Mouse (Mus musculus) embryonic fibroblast, embryonic 13.5 days (primary cell): ENCODE data around the gene Gm9821. TPM values are rescaled to one million over a fixed set of nuclear protein-coding genes. Genes with fewer than 3 reads are reported as not detected.

Experiments used
- H3K27ac ChIP-seq: 2 replicates; pipeline ENCODE4 v1.5.1; 2012; ENCODE audit warnings: low read length, control low read depth, inconsistent platforms; ENCODE audit not compliant: insufficient read depth
- H3K4me1 ChIP-seq: 2 replicates; pipeline ENCODE4 v1.6.1; 2011; ENCODE audit warnings: low read length; ENCODE audit not compliant: control insufficient read depth, insufficient read depth
- H3K4me3 ChIP-seq: 2 replicates; pipeline ENCODE4 v1.5.1; 2011; ENCODE audit warnings: mild to moderate bottlenecking, control low read depth, low read length; ENCODE audit not compliant: insufficient read depth
- CTCF ChIP-seq: IDR thresholded peaks from 2 replicates; pipeline ENCODE4 v1.5.1; 2011; ENCODE audit warnings: mild to moderate bottlenecking, control low read depth, low read length, moderate library complexity, borderline replicate concordance; ENCODE audit not compliant: insufficient read depth
- POLR2A ChIP-seq: IDR thresholded peaks from 2 replicates; pipeline ENCODE4 v1.6.1; 2011; ENCODE audit warnings: low read depth, mild to moderate bottlenecking, control low read depth, low read length, moderate library complexity
- polyA plus RNA-seq: library from polyadenylated mRNA; stranded (reverse); fragments of >200 nt; gene quantifications from 2 replicates; pipeline ENCODE4 v1.2.4, GENCODE M21; 2011; ENCODE audit warnings: low read depth; ENCODE audit not compliant: missing spikeins, insufficient read length

Gm9821 gene
- polyA plus RNA-seq, 1 experiment: not detected

DNA sequence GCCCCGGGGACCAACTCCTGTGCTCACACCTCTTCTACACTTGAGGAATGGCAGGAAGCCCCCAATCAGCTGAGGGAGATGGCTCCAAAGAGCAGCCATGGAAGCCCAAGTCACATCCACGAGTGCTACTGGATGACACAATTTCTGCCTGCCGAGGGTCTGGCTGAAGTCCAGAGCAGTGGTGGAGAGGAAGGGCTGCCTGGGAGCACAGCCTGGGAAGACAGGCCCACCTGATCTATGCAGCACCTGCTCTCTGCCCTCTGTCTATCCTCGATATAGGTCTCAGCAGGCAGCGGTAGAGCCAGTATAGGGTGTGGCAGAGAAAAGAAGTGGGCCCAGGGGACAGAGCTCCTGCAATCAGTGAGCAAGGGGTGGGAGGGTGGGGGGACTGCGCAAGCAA is 1.3 kb downstream of the Gm9821 start:
- TF ChIP-seq POLR2A: no peak
- TF ChIP-seq CTCF: no peak
- no peak overlapping the region for H3K27ac ChIP-seq
- H3K4me1 ChIP-seq: 0 out of 2 replicates have a peak, but pooled peaks cover 6% of the 10 kb centered on the region
- H3K4me3 ChIP-seq: no peak overlapping the region

DNA sequence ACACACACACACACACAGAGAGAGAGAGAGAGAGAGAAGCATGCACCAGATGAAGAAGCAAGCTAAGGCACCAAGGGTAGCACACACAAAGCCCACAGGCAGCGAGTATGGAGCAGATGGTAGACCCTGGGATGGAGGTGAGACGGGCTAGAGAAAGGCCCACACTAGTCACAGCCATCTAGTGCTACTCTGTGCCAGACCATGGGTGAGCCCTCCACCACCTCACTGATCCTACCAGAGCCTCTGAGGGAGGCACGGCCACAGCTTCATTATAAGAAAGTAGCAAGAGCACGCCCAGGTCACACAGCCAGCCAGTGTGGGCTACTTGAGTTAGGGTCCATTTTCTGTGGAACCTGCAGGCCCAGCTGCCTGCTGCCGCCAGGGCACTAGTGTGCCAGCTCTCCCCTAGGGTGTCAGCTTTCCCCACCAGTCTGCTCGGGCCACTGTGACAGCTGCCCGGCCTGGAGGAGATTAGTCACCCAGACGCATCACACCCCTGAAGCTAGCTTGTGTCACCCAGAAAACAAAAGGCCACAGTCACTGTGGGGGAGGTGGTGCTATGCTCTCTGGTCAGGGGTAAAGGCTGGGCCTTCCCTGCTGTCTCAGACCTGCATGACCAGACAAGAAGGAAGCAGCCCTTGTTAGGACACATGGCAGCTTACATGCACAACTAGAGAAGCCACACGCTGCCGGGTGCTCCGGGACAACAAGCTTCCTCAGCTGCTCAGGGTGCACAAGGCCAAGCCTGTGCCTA is 2.1 kb downstream of the Gm9821 start:
- H3K4me3 ChIP-seq: no peak overlapping the region
- TF ChIP-seq POLR2A (no peak), CTCF (no peak)
- no peak overlapping the region for H3K27ac ChIP-seq
- H3K4me1 ChIP-seq: 0 out of 2 replicates have a peak, but pooled peaks cover 6% of the 10 kb centered on the region

DNA sequence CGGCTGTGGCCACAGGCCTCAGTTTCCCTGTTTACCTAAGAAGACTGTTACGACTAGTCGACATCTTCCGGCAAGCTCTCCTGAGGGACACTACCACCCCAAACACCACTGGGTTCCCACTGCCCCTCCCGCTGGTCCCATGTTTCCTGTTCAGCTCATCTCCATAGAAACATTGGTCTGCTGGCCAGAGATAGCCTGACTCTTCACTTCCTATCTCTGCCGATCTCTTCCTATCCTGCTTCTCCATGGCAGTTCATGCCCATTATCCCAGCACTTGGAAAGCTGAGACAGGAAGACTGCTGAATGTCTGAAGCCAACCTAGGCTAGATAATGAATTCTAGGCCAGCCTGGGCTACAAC is 2.6 kb downstream of the Gm9821 start:
- H3K4me3 ChIP-seq: no peak overlapping the region
- TF ChIP-seq CTCF: no peak
- H3K27ac ChIP-seq: no peak overlapping the region
- 0 out of 2 replicates have a peak, but pooled peaks cover 6% of the 10 kb centered on the region for H3K4me1 ChIP-seq

DNA sequence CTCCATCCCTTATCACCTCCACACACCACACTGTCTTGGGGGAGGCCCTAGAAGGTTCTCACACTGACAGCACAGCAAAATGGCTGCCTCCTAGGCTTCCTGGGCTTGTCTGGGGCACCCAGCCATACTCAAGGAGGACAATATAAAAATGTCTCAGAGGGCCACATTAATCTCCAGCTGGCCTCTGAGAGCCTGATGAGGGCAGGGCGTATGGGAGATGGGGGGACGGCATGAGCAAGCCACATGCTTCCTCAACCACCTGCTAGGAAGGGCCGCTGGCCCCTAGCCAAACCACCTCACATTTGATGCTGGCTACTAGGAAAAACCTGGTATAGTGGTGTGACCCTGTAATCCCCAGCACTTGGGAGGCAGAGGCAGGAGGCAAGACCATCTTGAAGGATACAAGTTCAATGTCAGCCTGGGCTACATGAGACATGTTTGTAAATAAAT is 3.3 kb downstream of the Gm9821 start:
- no peak overlapping the region for H3K4me3 ChIP-seq
- 0 out of 2 replicates have a peak, but pooled peaks cover 6% of the 10 kb centered on the region for H3K4me1 ChIP-seq
- no peak overlapping the region for H3K27ac ChIP-seq
- TF ChIP-seq CTCF (no peak), POLR2A (no peak)

DNA sequence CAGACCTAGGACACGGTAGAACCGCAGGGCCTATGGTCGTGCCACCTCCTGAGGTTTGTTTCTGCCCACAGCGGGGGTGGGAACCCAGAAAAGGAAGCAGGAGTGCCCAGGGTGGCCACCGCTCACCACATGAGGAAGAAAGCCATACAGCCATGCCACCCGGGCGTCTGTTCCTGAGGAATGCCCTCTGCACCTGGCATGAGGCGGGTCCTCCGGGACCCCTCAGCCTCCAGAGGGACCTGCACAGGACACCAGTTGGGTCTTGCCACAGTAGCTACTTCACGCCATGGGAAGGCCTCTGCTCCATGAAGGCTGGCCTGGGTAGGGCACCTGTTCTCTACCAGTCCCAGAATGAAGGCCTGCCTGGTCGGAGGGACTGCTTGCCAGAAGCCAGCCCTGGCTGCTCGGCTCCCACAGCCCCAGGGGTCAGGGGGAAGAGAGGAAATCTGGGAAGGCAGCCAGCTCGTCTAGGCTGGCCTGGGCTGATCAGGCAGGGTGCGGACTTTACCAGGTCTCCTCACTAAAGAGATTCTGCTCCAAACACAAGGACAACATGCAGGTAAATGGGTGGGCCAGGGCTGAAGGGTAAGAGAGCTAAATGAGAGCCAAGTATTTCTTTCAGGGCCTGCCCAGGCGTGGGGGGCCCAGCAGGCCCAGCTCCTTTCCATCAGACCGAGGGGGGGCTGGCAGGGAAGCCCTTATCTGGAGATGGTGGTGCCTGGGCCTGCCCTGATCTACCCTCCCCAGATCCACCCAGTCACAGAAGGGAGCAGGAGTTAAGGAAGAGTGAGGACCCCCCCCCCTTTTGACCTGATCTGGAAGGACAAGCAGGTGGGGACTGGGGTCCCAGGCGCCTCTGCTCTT is 4.1 kb downstream of the Gm9821 start:
- no peak overlapping the region for H3K4me3 ChIP-seq
- TF ChIP-seq POLR2A (no peak), CTCF (no peak)
- no peak overlapping the region for H3K27ac ChIP-seq
- H3K4me1 ChIP-seq: 0 out of 2 replicates have a peak, but pooled peaks cover 6% of the 10 kb centered on the region

DNA sequence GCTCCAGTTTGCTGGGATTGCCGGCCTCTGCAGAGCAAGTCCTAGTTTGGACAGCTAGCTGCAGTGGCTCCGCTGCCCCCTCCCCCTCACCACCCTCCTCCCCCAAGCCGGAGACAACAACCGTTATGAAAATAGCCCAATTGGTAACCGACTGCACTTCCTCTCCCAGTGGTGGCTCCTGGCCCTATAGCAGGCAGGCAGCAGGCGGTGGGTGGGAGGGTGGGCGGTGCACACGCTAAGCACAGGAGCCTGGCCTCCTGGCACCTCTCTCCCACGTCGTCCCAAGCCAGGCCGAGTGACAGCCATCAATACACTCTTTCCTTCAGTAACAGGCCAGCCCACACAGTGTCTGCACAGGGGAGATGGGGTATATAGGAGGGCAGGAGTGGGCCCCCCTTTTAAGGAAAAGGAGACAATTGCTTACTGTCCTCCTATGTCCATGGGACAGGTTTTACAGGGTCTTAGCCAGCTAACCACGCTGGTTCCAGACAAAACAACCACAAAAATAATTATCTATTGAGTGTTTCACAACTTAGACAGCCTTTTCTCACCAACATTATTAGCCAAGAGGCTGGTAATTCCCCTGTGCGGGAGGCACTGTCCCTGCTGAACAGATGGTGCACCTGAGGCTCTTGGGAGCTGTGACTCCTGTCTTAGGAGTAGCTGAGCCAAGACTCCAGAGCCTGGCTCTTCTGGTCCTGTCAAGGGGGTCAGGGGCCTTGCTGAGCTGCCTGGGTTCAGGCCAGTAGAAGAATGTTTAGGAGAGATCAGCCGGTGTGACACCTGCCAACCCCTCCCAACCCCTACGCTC is 5.0 kb downstream of the Gm9821 start:
- H3K4me1 ChIP-seq: 0 out of 2 replicates have a peak, but pooled peaks cover 6% of the 10 kb centered on the region
- no peak overlapping the region for H3K4me3 ChIP-seq
- no peak for TF ChIP-seq CTCF
- no peak for TF ChIP-seq POLR2A

DNA sequence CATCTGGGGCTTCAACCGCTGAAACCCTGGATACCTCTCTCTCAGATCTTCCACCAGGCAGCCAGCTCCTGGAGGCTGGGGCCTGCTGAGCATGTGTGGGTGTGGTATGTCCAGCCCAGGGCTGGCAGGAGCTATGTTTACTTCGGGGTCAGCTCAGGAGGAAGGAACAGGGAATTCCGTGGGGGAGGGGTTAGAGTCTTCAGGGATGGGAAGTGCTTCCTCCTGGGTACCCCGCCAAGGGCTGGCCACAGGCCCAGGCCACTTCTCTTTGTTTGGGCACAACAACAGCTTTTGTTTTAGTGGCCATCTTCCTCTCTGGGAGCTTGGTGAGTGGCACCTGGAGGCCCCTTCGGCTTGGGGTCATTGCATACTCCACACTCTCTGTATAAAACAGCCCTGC is 8.3 kb downstream of the Gm9821 start:
- H3K27ac ChIP-seq: no peak overlapping the region
- no peak for TF ChIP-seq POLR2A
- H3K4me1 ChIP-seq: no peaks in the 10 kb centered on the region
- H3K4me3 ChIP-seq: no peak overlapping the region

More for the DNA sequence above, 5.0 kb downstream of the Gm9821 start:
- H3K27ac ChIP-seq: no peak overlapping the region

DNA sequence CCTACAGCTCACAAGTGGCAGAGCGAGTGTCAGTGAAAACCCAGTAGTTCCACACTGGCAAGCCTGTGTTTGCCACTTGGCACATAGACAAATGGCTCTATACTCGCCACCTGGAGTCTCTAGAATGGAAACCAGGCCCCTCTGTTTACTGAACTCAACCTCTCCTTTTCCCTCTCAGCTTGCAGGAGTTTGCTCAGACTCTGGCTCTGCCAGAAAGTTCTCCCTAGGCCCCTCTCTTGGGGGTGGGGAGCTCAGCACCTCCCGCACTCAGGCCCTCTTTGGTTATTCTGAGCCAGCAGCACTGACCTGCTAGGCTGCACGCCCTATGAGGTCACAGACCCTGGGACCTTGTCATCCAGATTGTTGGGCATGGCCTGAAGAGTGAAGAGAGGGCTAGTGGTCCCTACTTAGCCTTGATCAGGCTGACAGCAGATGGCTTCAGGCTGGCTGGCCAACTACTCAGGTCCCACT is 9.7 kb downstream of the Gm9821 start:
- no peak for TF ChIP-seq POLR2A
- no peak for TF ChIP-seq CTCF
- H3K27ac ChIP-seq: no peak overlapping the region
- H3K4me3 ChIP-seq: no peak overlapping the region
- no peaks in the 10 kb centered on the region for H3K4me1 ChIP-seq

DNA sequence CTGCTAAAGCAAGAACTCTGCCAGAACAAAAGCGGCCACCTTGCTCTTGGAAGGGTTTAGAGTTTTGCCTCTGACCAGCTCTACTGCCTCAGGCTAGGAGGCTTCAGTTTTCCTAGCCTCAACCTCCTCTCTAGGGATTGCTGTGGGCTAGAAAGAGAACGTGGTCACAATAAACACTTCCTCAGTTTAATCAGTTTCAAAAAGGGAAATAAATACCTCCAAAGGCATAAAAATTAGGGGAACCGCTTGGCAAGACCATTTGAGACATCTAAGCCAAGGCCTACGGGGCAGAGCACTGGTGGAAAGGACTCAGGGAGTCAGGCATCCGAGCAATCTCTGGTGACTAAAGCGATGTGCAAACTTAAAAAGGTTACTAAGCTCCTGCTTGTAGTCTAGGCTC is 10.4 kb downstream of the Gm9821 start:
- no peak for TF ChIP-seq POLR2A
- TF ChIP-seq CTCF: no peak
- Histone ChIP-seq H3K27ac (no peak overlapping the region), H3K4me3 (no peak overlapping the region), H3K4me1 (no peaks in the 10 kb centered on the region)
